Mouse (Mus musculus): ENCODE data around the gene Syngr2. TPM values are rescaled to one million over a fixed set of nuclear protein-coding genes. Genes with fewer than 3 reads are reported as not detected.
"Not testable (repeated sequence)": the region's sequence is repeated elsewhere in the genome, so short reads cannot be mapped to it uniquely, and the experiment has no call there.

Gene Syngr2
- total RNA-seq, 1 experiment from 2014 or later: 62.6 TPM

- DNase-seq: peak; percentile 95
These were observed 28.2 kb upstream of the Syngr2 start for GRCm38 (mm10) chr11:117781199-117781821.

- DNase-seq: peak; percentile 72
These were observed 27.3 kb upstream of the Syngr2 start, which contains the start of the genes Tmc8 and Tmc6 for GRCm38 (mm10) chr11:117781993-117782704. Gene Tmc8 (plus strand): TSS chr11:117782076. Gene Tmc6 (minus strand): TSS chr11:117782198.

GRCm38 (mm10) chr11:117782705-117783034, 26.8 kb upstream of the Syngr2 start:
- no peak for DNase-seq

- DNase-seq: peak; percentile 82
These were observed 26.4 kb upstream of the Syngr2 start for GRCm38 (mm10) chr11:117783089-117783488.

- DNase-seq: peak; percentile 49
These were observed 25.7 kb upstream of the Syngr2 start for GRCm38 (mm10) chr11:117783683-117784309.

GRCm38 (mm10) chr11:117786294-117786693, 23.2 kb upstream of the Syngr2 start:
- peak; percentile 80 for DNase-seq

GRCm38 (mm10) chr11:117788481-117788880, 21.0 kb upstream of the Syngr2 start:
- not testable (repeated sequence) for DNase-seq

GRCm38 (mm10) chr11:117790286-117790685, 19.2 kb upstream of the Syngr2 start:
- peak; percentile 85 for DNase-seq

GRCm38 (mm10) chr11:117790703-117791440, 18.6 kb upstream of the Syngr2 start:
- no peak for DNase-seq

GRCm38 (mm10) chr11:117791441-117791761, 18.1 kb upstream of the Syngr2 start:
- no peak for DNase-seq

- DNase-seq: peak; percentile 68
These were observed 17.1 kb upstream of the Syngr2 start for GRCm38 (mm10) chr11:117792281-117792888.

GRCm38 (mm10) chr11:117794035-117794551, 15.4 kb upstream of the Syngr2 start:
- no peak for DNase-seq

GRCm38 (mm10) chr11:117796954-117797353, 12.5 kb upstream of the Syngr2 start:
- no peak for DNase-seq

GRCm38 (mm10) chr11:117797511-117798159, 11.8 kb upstream of the Syngr2 start, which contains the start of gene 6030468B19Rik:
Gene 6030468B19Rik (plus strand): TSS chr11:117797660.
- DNase-seq: no peak

GRCm38 (mm10) chr11:117798160-117798541, 11.3 kb upstream of the Syngr2 start:
- DNase-seq: no peak

GRCm38 (mm10) chr11:117799174-117799573, 10.3 kb upstream of the Syngr2 start:
- DNase-seq: no peak

GRCm38 (mm10) chr11:117800038-117800437, 9.4 kb upstream of the Syngr2 start:
- no peak for DNase-seq

- no peak for DNase-seq
These were observed 7.8 kb upstream of the Syngr2 start for GRCm38 (mm10) chr11:117801650-117802049.

GRCm38 (mm10) chr11:117803166-117803688, 6.2 kb upstream of the Syngr2 start:
- no peak for DNase-seq

- DNase-seq: no peak
These were observed 2.7 kb upstream of the Syngr2 start for GRCm38 (mm10) chr11:117806781-117807180.

GRCm38 (mm10) chr11:117810401-117811046, 1.1 kb downstream of the Syngr2 start:
- peak; percentile 96 for DNase-seq
